20 mouse cellular contexts compared by ENCODE assay signal in genomic region chr7:118965198-118965597, GRCm38 (mm10). TPM values are rescaled to one million over a fixed set of nuclear protein-coding genes. Genes with fewer than 3 reads are reported as not detected.
DNase-seq lines count a peak whose midpoint lies in the region; ATAC-seq and TF ChIP-seq lines count a peak whose summit lies in the region.
"Had no signal": no experiment of that assay in that cellular context is flagged by ENCODE, and none has a peak within 500 bp of the region (broad histone marks: within the 10 kb centered on the region; RNA-seq: fewer than 3 reads in every experiment).

No protein-coding gene starts in this region.

- TF ChIP-seq CTCF in olfactory bulb, adult 2 months (IDR thresholded peaks at IDR 0.05; ENCODE audit: insufficient read depth, low read depth, low read length) = no peak

- H3K9ac ChIP-seq in midbrain, embryonic 11.5 days (ENCODE audit: low read length) = no peak overlapping the region
- H3K9ac ChIP-seq: forebrain, embryonic 12.5 days; heart, embryonic 12.5 days had no signal

- H3K4me2 ChIP-seq in midbrain, embryonic 11.5 days = no peak overlapping the region
- H3K4me2 ChIP-seq: forebrain, embryonic 12.5 days; heart, embryonic 12.5 days had no signal

- no peaks in the 10 kb centered on the region for H3K36me3 ChIP-seq in midbrain, embryonic 11.5 days (ENCODE audit: control insufficient read depth, insufficient read depth, low read length)
- peaks cover 15% of the 10 kb centered on the region for H3K36me3 ChIP-seq in midbrain, embryonic 10.5 days
- H3K36me3 ChIP-seq: heart, embryonic 12.5 days had no signal

- H3K4me1 ChIP-seq in midbrain, embryonic 11.5 days (ENCODE audit: control insufficient read depth, insufficient read depth, low read length) = no peaks in the 10 kb centered on the region; the same call in 1 of the 2 replicates
- H3K4me1 ChIP-seq in midbrain, embryonic 10.5 days = peaks cover 11% of the 10 kb centered on the region
- H3K4me1 ChIP-seq in olfactory bulb, adult 2 months (ENCODE audit: control insufficient read depth, insufficient read depth, low read length) = peaks cover 22% of the 10 kb centered on the region

- H3K27me3 ChIP-seq in midbrain, embryonic 11.5 days (ENCODE audit: control insufficient read depth, insufficient read depth, low read length) = no peaks in the 10 kb centered on the region
- no peaks in the 10 kb centered on the region for H3K27me3 ChIP-seq in midbrain, embryonic 10.5 days (ENCODE audit: low read depth, poor library complexity, severe bottlenecking)
- H3K27me3 ChIP-seq: forebrain, embryonic 12.5 days; heart, embryonic 12.5 days had no signal

- 34% methylated on average over 7 of the region's 7 CpGs for WGBS in midbrain, embryonic 11.5 days
- 41% methylated on average over 7 of the region's 7 CpGs for WGBS in midbrain, embryonic 10.5 days
- 11% methylated on average over 7 of the region's 7 CpGs for WGBS in olfactory bulb, adult 2 months

- TF ChIP-seq POLR2A in olfactory bulb, adult 2 months (IDR thresholded peaks at IDR 0.05; ENCODE audit: insufficient read depth, low read depth, low read length) = no peak

- H3K27ac ChIP-seq in midbrain, embryonic 11.5 days (ENCODE audit: low read depth, low read length) = no peak overlapping the region
- H3K27ac ChIP-seq in midbrain, embryonic 10.5 days (replicated peaks) = no peak overlapping the region; the same call in 1 of the 2 replicates
- peak overlapping the region; percentile 83 for H3K27ac ChIP-seq in olfactory bulb, adult 2 months (ENCODE audit: insufficient read depth, low read depth, low read length)
- H3K27ac ChIP-seq: forebrain, embryonic 12.5 days had no signal

- peak; percentile 71 for DNase-seq in adrenal gland, adult 2 months
- DNase-seq in adrenal gland, postnatal 10 days = no peak
- peak; percentile 24 to 40 for DNase-seq in cerebellum, postnatal 14 days
- no peak for DNase-seq in cerebellum, adult 11 months
- no peak for DNase-seq in midbrain, embryonic 11.5 days (ENCODE audit: low spot score, missing footprints)
- no peak for DNase-seq in midbrain, embryonic 10.5 days (ENCODE audit: low spot score)
- DNase-seq: gastrocnemius, postnatal 10 days; heart, adult 11 months; kidney, adult 2 months; kidney, postnatal 10 days; left cerebral cortex, postnatal 4 days; liver; thymus, postnatal 14 days had no signal

- 0 out of 2 replicates have a peak, but pooled peaks have one; percentile 16 for ATAC-seq in midbrain, embryonic 11.5 days (ENCODE audit: low FRiP score)
- ATAC-seq: activated CD4-positive, CD25-positive, alpha-beta regulatory T cell, adult 4 months; CD4-positive, CD25-positive, alpha-beta regulatory T cell, adult 4 months; inflammation-experienced regulatory T-cells, adult 6 months; lung, postnatal 0 days had no signal

- H3K9me3 ChIP-seq in midbrain, embryonic 11.5 days (ENCODE audit: control insufficient read depth, low read length) = no peaks in the 10 kb centered on the region
- no peaks in the 10 kb centered on the region for H3K9me3 ChIP-seq in midbrain, embryonic 10.5 days (replicated peaks)
- H3K9me3 ChIP-seq: forebrain, embryonic 12.5 days; heart, embryonic 12.5 days had no signal

- H3K4me3 ChIP-seq in midbrain, embryonic 11.5 days (ENCODE audit: low read depth, low read length) = no peak overlapping the region
- no peak overlapping the region for H3K4me3 ChIP-seq in midbrain, embryonic 10.5 days
- H3K4me3 ChIP-seq in olfactory bulb, adult 2 months (ENCODE audit: insufficient read depth, low read depth, low read length) = no peak overlapping the region
- H3K4me3 ChIP-seq: forebrain, embryonic 12.5 days; heart, embryonic 12.5 days had no signal

RNA-seq across cellular contexts. Expression of gene Gprc5b, which starts 29.8 kb away (rescaled TPM):
- 100 to 1,000 TPM; 117 to 125 TPM for total RNA-seq in adrenal gland, adult 2 months (2021)
- polyA plus RNA-seq in adrenal gland, adult 2 months (2012; rRNA removed) = 130 and 137 TPM in 2 replicates
- total RNA-seq in adrenal gland, postnatal 10 days (2021) = 10 to 100 TPM; 67.5 to 67.8 TPM
- polyA plus RNA-seq in midbrain, embryonic 11.5 days (2014; fragmentation: Nextera tagmentation; extraction: Ambion mirVana) = 20.0 and 20.1 TPM in 2 replicates
- polyA plus RNA-seq in midbrain, embryonic 10.5 days (2016; fragmentation: Nextera tagmentation; extraction: Ambion mirVana) = 10.1 and 13.6 TPM in 2 replicates
- not detected in 2 replicates for polyA plus RNA-seq in olfactory bulb, adult 2 months (2012; ENCODE audit: insufficient read depth, insufficient read length, low replicate concordance, missing spikeins)

Comparison
In these comparisons a context has a peak if more than half of its experiments do, and no peak if none do; other contexts are left out.
1. DNase-seq: peak in adrenal gland, adult 2 months (single experiment) and cerebellum, postnatal 14 days (2 of 2); none in adrenal gland, postnatal 10 days (single experiment), cerebellum, adult 11 months (single experiment), midbrain, embryonic 11.5 days (single experiment) and midbrain, embryonic 10.5 days (single experiment).